Mouse (Mus musculus): Measurements from ENCODE around the gene Panx2. TPM values are rescaled to one million over a fixed set of nuclear protein-coding genes. Genes with fewer than 3 reads are reported as not detected.
A peak's percentile ranks its signal among the peaks of the same experiment; 100 is the strongest.

Panx2 gene
- polyA plus RNA-seq, 1 experiment from 2014 or later: 2.6 TPM

DNA sequence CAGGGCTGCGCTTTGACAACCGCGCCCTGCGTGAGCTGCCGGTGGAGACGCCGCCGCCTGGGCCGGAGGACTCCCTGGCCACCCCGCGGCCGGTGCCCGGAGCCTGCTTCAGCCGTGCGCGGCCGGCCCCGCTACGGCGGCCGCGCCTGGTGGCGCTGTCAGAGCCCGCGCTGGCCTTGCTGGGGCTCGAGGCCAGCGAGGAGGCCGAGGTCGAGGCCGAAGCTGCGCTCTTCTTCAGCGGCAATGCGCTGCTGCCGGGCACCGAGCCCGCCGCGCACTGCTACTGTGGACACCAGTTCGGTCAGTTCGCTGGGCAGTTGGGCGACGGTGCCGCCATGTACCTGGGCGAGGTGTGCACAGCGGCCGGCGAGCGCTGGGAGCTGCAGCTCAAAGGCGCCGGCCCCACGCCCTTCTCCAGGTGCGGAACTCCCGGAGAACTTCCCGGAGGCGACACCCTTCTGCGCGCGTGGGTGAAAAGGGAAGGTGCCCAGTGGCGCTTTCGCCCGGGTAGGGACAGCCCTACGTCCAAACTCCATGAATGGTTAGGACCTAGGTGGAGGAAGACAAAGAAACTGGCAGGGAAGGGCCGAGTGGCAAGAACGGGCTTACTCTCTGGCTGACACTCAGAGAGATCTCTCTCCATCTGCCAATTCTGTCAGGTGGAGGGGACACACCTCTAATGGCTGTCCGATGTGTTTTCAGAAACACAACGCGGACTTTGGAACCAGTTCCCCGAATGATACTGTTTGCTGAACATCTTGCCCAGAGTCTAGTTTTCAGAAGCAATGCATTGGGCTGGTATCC lies 29.9 kb downstream of the Panx2 start:
- Histone ChIP-seq H3K4me1 (ENCODE audit: control insufficient read depth in 2 of 2, insufficient read depth in 2 of 2, low read length in 2 of 2) (peaks cover 3 to 7% of the 10 kb centered on the region in 2 experiments; a peak in 3 of 4 replicates), H3K36me3 (ENCODE audit: control insufficient read depth, insufficient read depth, low read length) (peaks cover 48% of the 10 kb centered on the region), H3K4me2 (ENCODE audit: low read length) (peak overlapping the region; percentile 75), H3K27ac (replicated peaks in 1 of 2; ENCODE audit: control insufficient read depth in 1 of 2, insufficient read depth in 1 of 2, low read depth in 2 of 2, low read length in 2 of 2) (peak overlapping the region; percentile 57 to 75), H3K9ac (ENCODE audit: low read length) (peak overlapping the region; percentile 92), H3K27me3 (ENCODE audit: control insufficient read depth, insufficient read depth, low read length) (no peaks in the 10 kb centered on the region), H3K9me3 (ENCODE audit: control insufficient read depth, low read length) (no peaks in the 10 kb centered on the region), H3K4me3 (ENCODE audit: control insufficient read depth in 1 of 2, insufficient read depth in 1 of 2, low read depth in 1 of 2, low read length in 2 of 2) (peak overlapping the region; percentile 75 to 90)
- ATAC-seq (ENCODE audit: insufficient number of reproducible peaks, insufficient read depth, low FRiP score, low read depth): peak; percentile 47
- WGBS: 2% methylated on average over 68 of the region's 68 CpGs

DNA sequence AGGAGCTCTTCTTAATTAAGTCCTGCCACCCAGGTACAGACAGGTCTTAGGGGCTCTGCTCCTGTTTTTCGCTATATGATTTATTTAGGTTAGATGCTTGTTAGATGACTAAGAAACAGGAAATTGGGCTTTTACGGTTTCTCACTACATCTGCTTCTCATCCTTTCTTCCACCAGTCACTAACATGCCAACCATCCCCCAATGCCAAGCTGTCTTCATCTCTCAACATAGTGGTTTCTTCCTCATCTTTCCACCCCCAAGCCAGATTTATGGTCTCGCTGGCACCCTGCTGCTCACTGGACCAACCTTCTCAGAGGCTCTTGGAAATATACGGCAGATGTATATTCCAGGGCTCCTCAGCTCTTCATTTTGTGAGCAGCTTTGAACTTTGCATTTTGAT lies 31.1 kb downstream of the Panx2 start:
- Histone ChIP-seq H3K36me3 (ENCODE audit: control insufficient read depth, insufficient read depth, low read length) (peaks cover 48% of the 10 kb centered on the region), H3K9ac (ENCODE audit: low read length) (no peak overlapping the region), H3K27me3 (ENCODE audit: control insufficient read depth, insufficient read depth, low read length) (no peaks in the 10 kb centered on the region), H3K27ac (replicated peaks in 1 of 2; ENCODE audit: control insufficient read depth in 1 of 2, insufficient read depth in 1 of 2, low read depth in 2 of 2, low read length in 2 of 2) (no peak overlapping the region), H3K4me1 (ENCODE audit: control insufficient read depth in 2 of 2, insufficient read depth in 2 of 2, low read length in 2 of 2) (peaks cover 3 to 7% of the 10 kb centered on the region in 2 experiments; a peak in 3 of 4 replicates), H3K4me3 (ENCODE audit: control insufficient read depth in 1 of 2, insufficient read depth in 1 of 2, low read depth in 1 of 2, low read length in 2 of 2) (no peak overlapping the region), H3K4me2 (ENCODE audit: low read length) (no peak overlapping the region), H3K9me3 (ENCODE audit: control insufficient read depth, low read length) (no peaks in the 10 kb centered on the region)
- no peak for ATAC-seq (ENCODE audit: insufficient number of reproducible peaks, insufficient read depth, low FRiP score, low read depth)
- 86% methylated on average over 4 of the region's 4 CpGs for WGBS

DNA sequence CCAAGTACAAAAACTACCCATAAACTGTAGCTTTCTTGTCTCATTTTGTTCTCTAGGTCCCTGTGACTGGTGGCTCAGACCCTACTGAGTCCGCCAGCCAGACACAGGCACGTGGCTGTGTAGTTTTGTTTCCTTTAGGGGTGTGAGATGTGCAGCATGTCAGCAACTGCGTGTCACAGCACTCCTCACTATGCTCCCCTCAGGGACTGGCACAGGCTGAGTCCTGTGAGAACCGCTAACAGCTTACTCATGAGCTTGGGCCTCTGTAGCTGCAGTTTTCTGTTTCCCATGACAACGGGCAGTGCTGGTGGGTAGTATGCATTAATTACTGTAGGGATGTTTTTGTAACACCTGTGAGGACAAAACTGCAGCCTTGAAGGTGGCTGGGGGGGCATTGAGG lies 32.6 kb downstream of the Panx2 start:
- peaks cover 48% of the 10 kb centered on the region for H3K36me3 ChIP-seq (ENCODE audit: control insufficient read depth, insufficient read depth, low read length)
- ATAC-seq (ENCODE audit: insufficient number of reproducible peaks, insufficient read depth, low FRiP score, low read depth): no peak

DNA sequence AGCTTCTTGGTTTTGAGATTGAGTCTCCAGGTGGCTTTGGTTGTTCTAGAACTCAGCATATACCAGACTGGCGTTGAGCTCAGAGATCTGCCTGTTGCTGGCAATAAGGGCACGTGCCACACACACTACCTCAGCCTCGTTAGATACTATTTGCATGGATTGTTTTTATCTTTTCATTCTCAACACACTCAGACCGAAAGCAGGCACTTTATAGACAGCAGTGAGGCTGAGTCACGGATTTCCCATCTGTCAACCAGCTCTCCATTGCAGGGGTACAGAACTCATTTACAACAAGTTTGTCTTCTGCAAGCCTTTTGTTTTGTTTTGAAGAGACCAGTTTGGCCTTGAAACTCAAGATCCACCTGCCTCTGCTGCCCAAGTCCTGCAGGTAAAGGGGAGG lies 37.9 kb downstream of the Panx2 start:
- WGBS: 93% methylated on average over 5 of the region's 5 CpGs
- no peaks in the 10 kb centered on the region for H3K9me3 ChIP-seq (ENCODE audit: control insufficient read depth, low read length)
- no peaks in the 10 kb centered on the region for H3K27me3 ChIP-seq (ENCODE audit: control insufficient read depth, insufficient read depth, low read length)
- no peak overlapping the region for H3K27ac ChIP-seq (replicated peaks in 1 of 2; ENCODE audit: control insufficient read depth in 1 of 2, insufficient read depth in 1 of 2, low read depth in 2 of 2, low read length in 2 of 2)
- H3K36me3 ChIP-seq (ENCODE audit: control insufficient read depth, insufficient read depth, low read length): peaks cover 100% of the 10 kb centered on the region
- no peaks in the 10 kb centered on the region for H3K4me1 ChIP-seq (ENCODE audit: control insufficient read depth in 2 of 2, insufficient read depth in 2 of 2, low read length in 2 of 2)
- H3K4me3 ChIP-seq (ENCODE audit: control insufficient read depth in 1 of 2, insufficient read depth in 1 of 2, low read depth in 1 of 2, low read length in 2 of 2): no peak overlapping the region
- no peak overlapping the region for H3K9ac ChIP-seq (ENCODE audit: low read length)
- no peak for ATAC-seq (ENCODE audit: insufficient number of reproducible peaks, insufficient read depth, low FRiP score, low read depth)
- no peak overlapping the region for H3K4me2 ChIP-seq (ENCODE audit: low read length)

More for the DNA sequence above, 32.6 kb downstream of the Panx2 start:
- Histone ChIP-seq H3K27me3 (ENCODE audit: control insufficient read depth, insufficient read depth, low read length) (no peaks in the 10 kb centered on the region), H3K4me1 (ENCODE audit: control insufficient read depth in 2 of 2, insufficient read depth in 2 of 2, low read length in 2 of 2) (peaks cover 3 to 7% of the 10 kb centered on the region in 2 experiments; a peak in 3 of 4 replicates), H3K27ac (replicated peaks in 1 of 2; ENCODE audit: control insufficient read depth in 1 of 2, insufficient read depth in 1 of 2, low read depth in 2 of 2, low read length in 2 of 2) (no peak overlapping the region), H3K9ac (ENCODE audit: low read length) (no peak overlapping the region), H3K9me3 (ENCODE audit: control insufficient read depth, low read length) (no peaks in the 10 kb centered on the region), H3K4me3 (ENCODE audit: control insufficient read depth in 1 of 2, insufficient read depth in 1 of 2, low read depth in 1 of 2, low read length in 2 of 2) (no peak overlapping the region), H3K4me2 (ENCODE audit: low read length) (no peak overlapping the region)
- 78% methylated on average over 5 of the region's 5 CpGs for WGBS

DNA sequence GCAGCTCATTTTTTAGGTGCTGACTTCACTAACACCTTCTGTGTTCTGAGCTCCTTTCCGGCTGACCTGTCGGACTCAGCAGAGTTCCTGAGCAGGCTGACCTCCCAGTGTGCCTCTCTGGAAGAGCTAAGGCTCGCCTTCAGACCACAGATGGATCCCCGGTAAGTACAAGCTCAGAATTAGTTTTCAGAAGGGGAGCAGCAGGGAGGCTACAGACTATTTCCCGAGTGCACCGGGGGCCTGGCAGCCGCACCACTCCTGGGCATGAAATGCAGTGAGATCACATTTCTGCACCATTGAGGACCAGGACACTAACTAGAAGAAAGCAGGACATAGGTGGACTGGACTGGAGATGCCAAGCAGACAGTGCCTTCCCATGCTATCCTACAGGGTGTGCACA lies 39.1 kb downstream of the Panx2 start:
- Histone ChIP-seq H3K4me3 (ENCODE audit: control insufficient read depth in 1 of 2, insufficient read depth in 1 of 2, low read depth in 1 of 2, low read length in 2 of 2) (no peak overlapping the region), H3K4me2 (ENCODE audit: low read length) (no peak overlapping the region), H3K9me3 (ENCODE audit: control insufficient read depth, low read length) (no peaks in the 10 kb centered on the region), H3K9ac (ENCODE audit: low read length) (no peak overlapping the region), H3K36me3 (ENCODE audit: control insufficient read depth, insufficient read depth, low read length) (peaks cover 100% of the 10 kb centered on the region), H3K27ac (replicated peaks in 1 of 2; ENCODE audit: control insufficient read depth in 1 of 2, insufficient read depth in 1 of 2, low read depth in 2 of 2, low read length in 2 of 2) (no peak overlapping the region), H3K27me3 (ENCODE audit: control insufficient read depth, insufficient read depth, low read length) (no peaks in the 10 kb centered on the region), H3K4me1 (ENCODE audit: control insufficient read depth in 2 of 2, insufficient read depth in 2 of 2, low read length in 2 of 2) (no peaks in the 10 kb centered on the region)
- 89% methylated on average over 7 of the region's 7 CpGs for WGBS
- no peak for ATAC-seq (ENCODE audit: insufficient number of reproducible peaks, insufficient read depth, low FRiP score, low read depth)

DNA sequence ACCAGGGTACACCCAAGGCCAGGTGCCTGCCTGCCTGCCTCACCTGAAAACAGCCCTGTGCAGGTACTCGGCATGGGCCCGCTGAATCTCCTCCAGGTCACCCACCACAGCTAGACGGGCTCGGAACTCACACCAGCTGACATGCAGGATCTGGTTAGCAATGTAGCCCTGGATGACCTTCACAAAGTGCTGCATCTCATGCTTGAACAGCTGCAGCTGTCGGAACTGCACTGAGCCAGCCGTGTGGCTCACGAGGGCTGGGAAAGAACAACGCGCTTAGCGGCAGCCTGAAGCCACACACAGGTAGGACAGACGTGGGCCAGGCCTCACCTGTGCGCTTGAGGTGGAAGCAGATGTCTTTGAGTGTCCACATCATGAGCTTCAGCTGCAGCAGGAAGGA lies 41.3 kb downstream of the Panx2 start:
- no peaks in the 10 kb centered on the region for H3K27me3 ChIP-seq (ENCODE audit: control insufficient read depth, insufficient read depth, low read length)
- ATAC-seq (ENCODE audit: insufficient number of reproducible peaks, insufficient read depth, low FRiP score, low read depth): no peak

DNA sequence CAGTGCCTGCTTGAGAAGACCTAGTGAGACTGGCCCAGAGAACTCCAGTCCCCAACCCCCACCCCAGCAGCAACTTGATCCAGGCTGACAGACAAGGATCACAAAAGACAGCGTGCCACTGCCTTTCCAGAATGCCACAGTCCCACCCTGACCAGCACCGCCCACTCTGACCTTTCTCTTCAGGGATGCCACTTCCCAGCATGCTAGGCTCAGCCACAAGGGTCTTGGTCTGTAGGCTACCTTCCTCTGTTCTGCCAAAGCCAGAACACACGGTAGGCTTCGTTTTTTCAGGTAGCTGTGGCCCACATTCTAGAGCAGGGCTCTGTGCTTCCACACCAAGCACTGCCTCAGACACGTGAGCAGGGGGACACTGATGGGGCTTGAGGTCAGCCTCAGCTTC lies 43.1 kb downstream of the Panx2 start:
- H3K4me3 ChIP-seq (ENCODE audit: control insufficient read depth in 1 of 2, insufficient read depth in 1 of 2, low read depth in 1 of 2, low read length in 2 of 2): no peak overlapping the region
- H3K9me3 ChIP-seq (ENCODE audit: control insufficient read depth, low read length): no peaks in the 10 kb centered on the region
- H3K9ac ChIP-seq (ENCODE audit: low read length): no peak overlapping the region
- H3K4me1 ChIP-seq (ENCODE audit: control insufficient read depth in 2 of 2, insufficient read depth in 2 of 2, low read length in 2 of 2): no peaks in the 10 kb centered on the region
- peaks cover 100% of the 10 kb centered on the region for H3K36me3 ChIP-seq (ENCODE audit: control insufficient read depth, insufficient read depth, low read length)
- 76% methylated on average over 5 of the region's 5 CpGs for WGBS
- no peak overlapping the region for H3K4me2 ChIP-seq (ENCODE audit: low read length)
- ATAC-seq (ENCODE audit: insufficient number of reproducible peaks, insufficient read depth, low FRiP score, low read depth): no peak
- H3K27ac ChIP-seq (replicated peaks in 1 of 2; ENCODE audit: control insufficient read depth in 1 of 2, insufficient read depth in 1 of 2, low read depth in 2 of 2, low read length in 2 of 2): no peak overlapping the region
- H3K27me3 ChIP-seq (ENCODE audit: control insufficient read depth, insufficient read depth, low read length): no peaks in the 10 kb centered on the region

More for the DNA sequence above, 41.3 kb downstream of the Panx2 start:
- Histone ChIP-seq H3K4me1 (ENCODE audit: control insufficient read depth in 2 of 2, insufficient read depth in 2 of 2, low read length in 2 of 2) (no peaks in the 10 kb centered on the region), H3K9me3 (ENCODE audit: control insufficient read depth, low read length) (no peaks in the 10 kb centered on the region), H3K36me3 (ENCODE audit: control insufficient read depth, insufficient read depth, low read length) (peaks cover 100% of the 10 kb centered on the region), H3K9ac (ENCODE audit: low read length) (no peak overlapping the region), H3K4me3 (ENCODE audit: control insufficient read depth in 1 of 2, insufficient read depth in 1 of 2, low read depth in 1 of 2, low read length in 2 of 2) (no peak overlapping the region), H3K4me2 (ENCODE audit: low read length) (no peak overlapping the region), H3K27ac (replicated peaks in 1 of 2; ENCODE audit: control insufficient read depth in 1 of 2, insufficient read depth in 1 of 2, low read depth in 2 of 2, low read length in 2 of 2) (no peak overlapping the region)
- 87% methylated on average over 12 of the region's 12 CpGs for WGBS

DNA sequence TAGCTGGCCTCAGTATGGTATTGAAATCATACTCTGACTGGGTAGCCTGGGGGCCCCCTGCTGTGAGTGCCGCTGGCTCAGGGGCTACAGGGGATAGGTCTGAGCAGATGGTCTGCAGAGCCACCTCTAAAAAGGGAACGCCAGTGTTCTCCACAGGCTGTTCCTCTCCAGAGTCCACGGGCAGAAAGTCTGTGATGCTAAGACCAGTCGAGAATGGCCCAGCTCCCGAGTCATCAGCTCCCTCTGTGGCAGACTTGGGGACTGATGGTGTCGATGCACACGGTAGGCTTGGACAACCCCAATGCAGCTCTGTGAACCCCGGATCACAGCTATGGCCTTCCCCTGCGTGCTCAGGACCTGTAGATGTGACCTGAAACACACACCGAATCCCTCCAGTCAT lies 44.4 kb downstream of the Panx2 start:
- no peak for ATAC-seq (ENCODE audit: insufficient number of reproducible peaks, insufficient read depth, low FRiP score, low read depth)
- Histone ChIP-seq H3K27me3 (ENCODE audit: control insufficient read depth, insufficient read depth, low read length) (no peaks in the 10 kb centered on the region), H3K36me3 (ENCODE audit: control insufficient read depth, insufficient read depth, low read length) (peaks cover 100% of the 10 kb centered on the region), H3K4me3 (ENCODE audit: control insufficient read depth in 1 of 2, insufficient read depth in 1 of 2, low read depth in 1 of 2, low read length in 2 of 2) (no peak overlapping the region), H3K9ac (ENCODE audit: low read length) (no peak overlapping the region), H3K9me3 (ENCODE audit: control insufficient read depth, low read length) (no peaks in the 10 kb centered on the region), H3K4me2 (ENCODE audit: low read length) (no peak overlapping the region), H3K4me1 (ENCODE audit: control insufficient read depth in 2 of 2, insufficient read depth in 2 of 2, low read length in 2 of 2) (no peaks in the 10 kb centered on the region), H3K27ac (replicated peaks in 1 of 2; ENCODE audit: control insufficient read depth in 1 of 2, insufficient read depth in 1 of 2, low read depth in 2 of 2, low read length in 2 of 2) (no peak overlapping the region)
- 88% methylated on average over 10 of the region's 10 CpGs for WGBS
